Mouse (Mus musculus) testis, adult 10 weeks (tissue): ENCODE results near the gene Pla2g2e. TPM values are rescaled to one million over a fixed set of nuclear protein-coding genes. Genes with fewer than 3 reads are reported as not detected.

Source experiments
- polyA plus RNA-seq: library from polyadenylated mRNA; stranded (reverse); fragments of 350-450 nt; fragmentation: Illumina TruSeq; extraction: RNeasy Lipid Tissue Mini Kit (QIAGEN cat#74804); gene quantifications from one replicate; pipeline ENCODE4 v1.2.3, GENCODE M21; 2014; ENCODE audit warnings: low read depth, low replicate concordance

The Pla2g2e gene
- not detected for polyA plus RNA-seq

DNA sequence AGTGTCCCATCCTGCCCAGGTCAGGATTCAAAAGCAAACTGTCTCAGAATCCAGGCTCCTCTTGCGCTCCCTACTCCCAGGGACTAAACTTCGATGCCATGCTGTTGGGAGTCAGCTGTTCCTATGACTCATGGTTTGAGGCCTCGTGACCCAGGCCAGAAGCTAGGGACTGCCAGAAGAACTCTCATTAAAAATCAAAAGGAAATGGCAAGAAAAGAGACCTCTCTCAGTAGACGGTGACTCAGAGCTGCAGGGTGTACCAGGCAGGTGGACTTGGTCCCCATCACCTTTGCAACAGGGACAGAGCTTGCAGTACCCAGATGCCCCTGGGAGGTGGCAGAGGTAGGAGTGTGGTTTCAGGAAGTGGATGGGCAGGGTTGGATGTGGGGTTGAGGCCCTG is at the start of gene Pla2g2e:
Gene Pla2g2e (plus strand): TSS at position 212 of the 400 bp plus-strand sequence.

DNA sequence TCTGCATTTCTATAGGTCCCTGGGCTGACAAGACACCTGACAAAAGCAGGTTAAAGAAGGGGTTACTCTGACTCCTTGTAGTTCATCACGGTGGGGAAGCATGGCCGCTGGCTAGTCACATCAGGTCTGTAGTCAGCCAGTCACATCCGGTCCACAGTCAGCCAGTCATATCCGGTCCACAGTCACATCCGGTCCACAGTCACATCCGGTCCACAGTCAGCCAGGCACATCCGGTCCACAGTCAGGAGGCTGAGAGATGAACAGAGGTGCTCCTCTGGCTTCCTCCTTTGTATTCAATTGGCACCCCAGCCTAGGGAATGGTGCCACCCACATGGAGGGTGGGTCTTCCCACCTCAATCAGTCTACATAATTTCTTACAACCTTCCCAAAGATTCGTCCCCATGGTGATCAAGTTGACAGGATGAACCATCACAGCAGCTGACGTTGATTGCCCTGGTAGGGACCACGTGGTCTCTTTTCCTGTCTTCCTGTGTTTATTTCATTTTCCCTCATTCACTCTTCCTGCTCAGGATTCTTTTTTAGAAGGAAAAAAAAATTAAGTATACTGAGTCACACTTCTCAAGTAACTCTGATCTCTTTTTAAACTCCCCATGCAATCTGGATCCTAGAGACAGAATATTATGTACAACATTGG is 14.3 kb upstream of the Pla2g2e start, which contains the start of gene Pla2g5:
Gene Pla2g5 (minus strand): TSS at position 139 of the 655 bp plus-strand sequence.

DNA sequence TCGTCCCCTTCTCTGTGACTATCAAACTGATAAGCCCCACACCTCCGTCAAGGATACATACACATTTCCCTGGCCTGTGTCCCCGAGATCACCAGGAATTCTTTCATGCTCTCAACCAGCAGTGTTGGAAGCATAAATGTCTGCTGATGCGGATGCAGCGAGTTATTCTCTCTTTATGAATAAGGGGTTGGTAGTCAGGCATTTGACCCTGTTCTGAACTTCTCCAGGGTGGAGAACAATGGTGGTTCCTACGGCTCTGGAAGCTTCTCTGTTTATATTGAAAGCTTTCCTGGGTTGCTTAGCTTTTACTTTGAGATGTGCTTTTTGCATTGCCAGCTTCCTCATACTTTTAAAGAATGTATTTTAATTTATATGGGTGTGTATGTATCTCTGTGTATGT is 3.9 kb upstream of the Pla2g2e start, which contains the start of gene Gm13030:
Gene Gm13030 (minus strand): TSS at position 101 of the 400 bp plus-strand sequence.

DNA sequence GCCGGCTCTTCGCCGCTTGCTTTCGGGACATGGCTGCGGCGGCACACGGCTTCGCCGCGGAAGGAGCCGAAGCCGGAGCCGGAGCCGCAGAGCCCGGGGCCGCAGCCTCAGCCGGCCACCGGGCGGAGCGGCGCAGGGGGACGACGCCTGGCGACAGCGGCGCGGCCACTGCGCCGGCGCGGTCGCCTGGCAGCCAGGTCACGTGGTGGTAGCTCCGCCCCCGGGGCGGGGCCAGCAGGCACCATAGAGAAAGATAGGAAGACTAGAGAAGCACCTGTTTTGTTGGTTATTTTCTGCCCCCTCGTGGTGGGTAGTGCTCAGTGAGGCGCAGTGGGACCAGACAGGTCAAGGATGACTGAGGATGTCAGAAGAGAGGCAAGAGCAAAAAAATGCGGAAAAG is 36.1 kb downstream of the Pla2g2e start, which contains the start of gene Otud3:
Gene Otud3 (minus strand): TSS at position 149 of the 400 bp plus-strand sequence.

Other genes with a start within 250 kb of the Pla2g2e start
- gene Vwa5b1, start 242.1 kb upstream of the Pla2g2e start, polyA plus RNA-seq = 4.6 TPM
- gene Pla2g2c, start 153.2 kb upstream of the Pla2g2e start, polyA plus RNA-seq = 13.5 TPM
- 74.1 TPM for gene Ubxn10, start 140.8 kb upstream of the Pla2g2e start, polyA plus RNA-seq
- gene Pla2g2f, start 120.3 kb upstream of the Pla2g2e start, polyA plus RNA-seq = not detected
- gene Pla2g2d, start 102.2 kb upstream of the Pla2g2e start, polyA plus RNA-seq = 0.31 TPM
- 12.3 TPM for gene Pla2g5, start 14.5 kb upstream of the Pla2g2e start, polyA plus RNA-seq
- not detected for gene Gm13030, start 4.0 kb upstream of the Pla2g2e start, polyA plus RNA-seq
- 19.9 TPM for gene Otud3, start 36.0 kb downstream of the Pla2g2e start, polyA plus RNA-seq
- not detected for gene Rnf186, start 89.2 kb downstream of the Pla2g2e start, polyA plus RNA-seq
- gene Tmco4, start 94.9 kb downstream of the Pla2g2e start, polyA plus RNA-seq = 0.85 TPM
- gene Htr6, start 197.6 kb downstream of the Pla2g2e start, polyA plus RNA-seq = not detected
- gene Nbl1, start 215.1 kb downstream of the Pla2g2e start, polyA plus RNA-seq = 0.48 TPM